ENCODE assay signal across 8 mouse cellular contexts in the genomic region with DNA sequence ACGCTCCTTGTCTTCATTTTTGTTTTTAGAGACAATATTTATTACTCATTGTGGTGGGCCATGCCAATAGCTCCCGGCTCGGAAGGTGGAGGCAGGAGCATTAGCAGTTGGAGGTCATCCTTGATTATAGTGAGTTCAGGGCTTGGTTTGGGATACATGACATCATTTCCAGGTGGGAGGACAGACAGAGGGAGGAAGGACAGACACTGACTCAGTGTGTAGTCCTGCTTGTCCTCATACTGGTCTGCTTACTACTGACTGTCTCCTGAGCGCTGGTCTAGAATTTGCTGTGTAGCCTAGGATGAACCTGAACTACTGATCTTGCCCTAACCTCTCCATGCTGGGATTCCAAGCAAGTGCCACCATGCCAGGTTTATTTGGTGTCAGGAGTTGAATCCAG. TPM values are rescaled to one million over a fixed set of nuclear protein-coding genes. Genes with fewer than 3 reads are reported as not detected.
DNase-seq lines count a peak whose midpoint lies in the region; ATAC-seq and TF ChIP-seq lines count a peak whose summit lies in the region.

A gene (minus strand): TSS at position 101 of the 400 bp plus-strand sequence.

- no peak for TF ChIP-seq POLR2A in bone marrow, adult 2 months (IDR thresholded peaks at IDR 0.05; ENCODE audit: borderline replicate concordance, control insufficient read depth, low read depth, low read length)

- H3K4me2 ChIP-seq in neural tube, embryonic 15.5 days: no peak within 1 kb of the TSS

- no peak within 1 kb of the TSS for H3K4me3 ChIP-seq in left cerebral cortex, adult 2 months
- no peak within 1 kb of the TSS for H3K4me3 ChIP-seq in bone marrow, adult 2 months (replicated peaks; ENCODE audit: control insufficient read depth, low read depth, low read length)
- no peak within 1 kb of the TSS for H3K4me3 ChIP-seq in heart, embryonic 10.5 days
- no peak within 1 kb of the TSS for H3K4me3 ChIP-seq in neural tube, embryonic 15.5 days (replicated peaks)

- WGBS in bone marrow, adult 2 months: 91% methylated on average over 4 of the region's 4 CpGs
- 94% methylated on average over 4 of the region's 4 CpGs for WGBS in heart, embryonic 10.5 days
- WGBS in neural tube, embryonic 15.5 days: 89% methylated on average over 4 of the region's 4 CpGs

- peaks cover 85% of the 10 kb centered on the region for H3K36me3 ChIP-seq in heart, embryonic 10.5 days
- H3K36me3 ChIP-seq in neural tube, embryonic 15.5 days: peaks cover 69% of the 10 kb centered on the region

- ATAC-seq in neural tube, embryonic 15.5 days (ENCODE audit: low FRiP score): no peak

- H3K27me3 ChIP-seq in heart, embryonic 10.5 days (ENCODE audit: insufficient read depth, poor library complexity, severe bottlenecking): no peaks in the 10 kb centered on the region
- no peaks in the 10 kb centered on the region for H3K27me3 ChIP-seq in neural tube, embryonic 15.5 days (replicated peaks)

- H3K4me1 ChIP-seq in bone marrow, adult 2 months (ENCODE audit: control insufficient read depth, insufficient read depth, low read length): no peaks in the 10 kb centered on the region; the same call in 1 of the 2 replicates
- H3K4me1 ChIP-seq in heart, embryonic 10.5 days: no peaks in the 10 kb centered on the region
- H3K4me1 ChIP-seq in neural tube, embryonic 15.5 days: no peaks in the 10 kb centered on the region

- DNase-seq in left cerebral cortex, adult 2 months (ENCODE audit: extremely low spot score in 1 of 2, low spot score in 2 of 2): no peak
- DNase-seq in left cerebral cortex, adult 9 months (ENCODE audit: low spot score in 2 of 2): no peak
- no peak for DNase-seq in heart, embryonic 10.5 days (ENCODE audit: low spot score)
- no peak for DNase-seq in left cerebral cortex, postnatal 10 days (ENCODE audit: extremely low spot score in 1 of 2, low spot score in 2 of 2)
- no peak for DNase-seq in retina, postnatal 1 day
- DNase-seq in urinary bladder, postnatal 25 days (ENCODE audit: low spot score): no peak

- no peaks in the 10 kb centered on the region for H3K9me3 ChIP-seq in heart, embryonic 10.5 days
- H3K9me3 ChIP-seq in neural tube, embryonic 15.5 days (replicated peaks): no peaks in the 10 kb centered on the region

- no peak within 1 kb of the TSS for H3K9ac ChIP-seq in neural tube, embryonic 15.5 days (replicated peaks)

- no peak for TF ChIP-seq CTCF in left cerebral cortex, adult 2 months (IDR thresholded peaks at IDR 0.05)
- TF ChIP-seq CTCF in bone marrow, adult 2 months (IDR thresholded peaks at IDR 0.05; ENCODE audit: control insufficient read depth, insufficient read depth, low read length): no peak

- H3K27ac ChIP-seq in left cerebral cortex, adult 2 months: no peak within 1 kb of the TSS
- no peak within 1 kb of the TSS for H3K27ac ChIP-seq in bone marrow, adult 2 months (ENCODE audit: control insufficient read depth, insufficient read depth, low read depth, low read length, poor library complexity)
- no peak within 1 kb of the TSS for H3K27ac ChIP-seq in heart, embryonic 10.5 days
- H3K27ac ChIP-seq in neural tube, embryonic 15.5 days (replicated peaks): no peak within 1 kb of the TSS

- intact Hi-C loops in left cerebral cortex, adult 2 months (cut with DNase I): no loop called here
- intact Hi-C loops in left cerebral cortex, postnatal 10 days (cut with DNase I): no loop called here

RNA-seq across cellular contexts. Expression of the gene that starts here (rescaled TPM):
- total RNA-seq in left cerebral cortex, adult 2 months (2021): 10 to 100 TPM; 88.0 to 95.6 TPM
- 12.5 and 22.7 TPM in 2 replicates for polyA plus RNA-seq in bone marrow, adult 2 months (2011; ENCODE audit: insufficient read depth, insufficient read length, low replicate concordance, missing spikeins)
- polyA plus RNA-seq in heart, embryonic 10.5 days (2016; fragmentation: Nextera tagmentation; extraction: Ambion mirVana): 26.7 and 27.5 TPM in 2 replicates
- 10 to 100 TPM; 91.9 to 93.6 TPM for total RNA-seq in left cerebral cortex, postnatal 10 days (2021)
- polyA plus RNA-seq in neural tube, embryonic 15.5 days (2015; fragmentation: Nextera tagmentation; extraction: Ambion mirVana): 54.1 and 64.0 TPM in 2 replicates
